Mouse (Mus musculus): ENCODE results near the gene Ank2. TPM values are rescaled to one million over a fixed set of nuclear protein-coding genes. Genes with fewer than 3 reads are reported as not detected.

The Ank2 gene
- polyA plus RNA-seq (2012; rRNA removed): 52.1 and 53.8 TPM in 2 replicates

DNA sequence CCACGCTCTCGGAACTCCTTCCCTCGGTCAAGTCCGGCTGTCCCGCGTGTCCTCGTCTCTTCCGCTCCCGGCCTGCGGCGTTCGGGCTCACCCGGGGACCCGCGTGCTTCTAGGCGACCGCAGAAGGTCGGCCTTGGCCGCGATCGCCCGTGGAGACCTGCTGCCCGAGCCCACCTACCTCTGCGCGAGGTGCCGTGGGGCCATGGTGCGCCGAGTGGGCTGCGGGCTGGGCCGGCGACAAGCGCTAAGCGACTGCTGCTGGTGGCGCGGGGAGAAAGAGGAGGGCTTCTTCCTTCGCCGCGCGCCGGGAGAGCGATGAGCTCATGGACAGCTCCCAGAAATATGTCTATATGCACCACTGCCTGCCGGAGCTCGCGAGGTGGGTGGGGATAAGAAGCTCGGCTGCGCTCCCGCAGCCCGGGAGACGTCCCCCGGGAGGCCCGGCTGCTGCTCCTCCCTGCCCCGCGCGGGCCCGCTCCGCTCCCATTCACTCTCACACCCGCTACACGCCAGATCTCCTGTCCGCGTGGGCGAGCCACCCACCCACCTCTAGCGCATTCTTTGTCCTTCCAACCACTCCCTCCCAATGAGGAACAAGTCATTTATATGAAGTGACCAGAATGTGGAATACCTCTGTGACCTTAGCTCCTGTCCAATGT lies at the start of gene Ank2:
TSS of gene Ank2 (minus strand) at position 609 of the 659 bp plus-strand sequence.
- TF ChIP-seq POLR2A (IDR thresholded peaks at IDR 0.05; ENCODE audit: control insufficient read depth, low read depth, low read length) (0 out of 2 replicates have a peak, but pooled peaks have one; percentile 17), CTCF (IDR thresholded peaks at IDR 0.05; ENCODE audit: control insufficient read depth, insufficient read depth, insufficient replicate concordance, low read depth, low read length) (no peak)
- H3K4me3 ChIP-seq (ENCODE audit: control insufficient read depth, low read depth, low read length): peak within 1 kb of the TSS; percentile 71
- peaks cover 9% of the 10 kb centered on the region for H3K4me1 ChIP-seq (ENCODE audit: control insufficient read depth, insufficient read depth, low read length)
- H3K27ac ChIP-seq (ENCODE audit: control insufficient read depth, insufficient read depth, low read depth, low read length): no peak within 1 kb of the TSS
- H3K27me3 ChIP-seq (ENCODE audit: control insufficient read depth, insufficient read depth, low read length): no peaks in the 10 kb centered on the region
- H3K36me3 ChIP-seq (ENCODE audit: control insufficient read depth, insufficient read depth, low read length): no peaks in the 10 kb centered on the region

DNA sequence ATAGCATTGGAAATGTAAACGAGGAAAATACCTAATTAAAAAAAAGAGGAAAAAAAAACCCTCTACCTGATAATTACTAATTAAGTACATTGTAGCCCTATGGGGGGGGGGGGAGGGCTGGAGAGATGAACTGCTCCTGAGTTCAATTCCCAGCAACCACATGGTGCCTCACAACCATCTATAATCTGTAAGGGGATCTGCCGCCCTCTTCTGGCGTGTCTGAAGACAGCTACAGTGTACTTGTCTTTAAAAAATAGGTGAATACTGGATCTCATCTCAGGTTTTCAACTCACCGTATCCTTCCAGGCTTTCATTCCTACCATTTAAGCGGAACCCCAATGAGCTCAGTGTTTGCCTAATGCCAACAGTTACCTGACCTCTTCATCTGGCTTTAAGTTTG lies 48.7 kb upstream of the Ank2 start:
- Histone ChIP-seq H3K36me3 (ENCODE audit: control insufficient read depth, insufficient read depth, low read length) (no peaks in the 10 kb centered on the region; the same call in 1 of the 2 replicates), H3K4me3 (ENCODE audit: control insufficient read depth, low read depth, low read length) (no peak overlapping the region), H3K4me1 (ENCODE audit: control insufficient read depth, insufficient read depth, low read length) (no peaks in the 10 kb centered on the region), H3K27me3 (ENCODE audit: control insufficient read depth, insufficient read depth, low read length) (no peaks in the 10 kb centered on the region), H3K27ac (ENCODE audit: control insufficient read depth, insufficient read depth, low read depth, low read length) (no peak overlapping the region)
- no peak for TF ChIP-seq CTCF (IDR thresholded peaks at IDR 0.05; ENCODE audit: control insufficient read depth, insufficient read depth, insufficient replicate concordance, low read depth, low read length)
- no peak for TF ChIP-seq POLR2A (IDR thresholded peaks at IDR 0.05; ENCODE audit: control insufficient read depth, low read depth, low read length)

DNA sequence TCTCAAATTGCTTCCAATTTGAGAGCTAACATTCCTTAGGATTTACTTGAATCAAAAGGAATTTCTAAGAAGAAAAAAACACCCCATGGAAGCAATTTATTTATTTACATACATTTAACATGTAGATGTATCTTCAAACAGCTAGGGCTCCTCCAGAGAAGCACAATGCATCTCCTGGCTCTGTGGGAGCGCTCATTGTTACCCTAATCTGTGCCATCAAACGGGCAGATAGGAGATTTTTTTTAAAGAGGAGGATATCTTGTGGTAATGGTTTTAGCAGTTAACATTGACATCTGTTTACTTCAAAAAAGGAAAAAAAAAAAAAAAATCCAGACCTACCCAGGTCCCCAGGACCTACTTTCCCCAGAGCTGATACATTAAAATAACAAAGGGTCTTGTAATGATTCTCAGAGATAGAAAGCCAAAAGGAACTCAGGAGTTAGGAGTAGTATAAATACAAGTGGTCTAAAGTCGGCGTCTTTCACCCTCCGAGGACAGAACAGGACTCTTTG lies 45.5 kb upstream of the Ank2 start:
- no peak for TF ChIP-seq POLR2A (IDR thresholded peaks at IDR 0.05; ENCODE audit: control insufficient read depth, low read depth, low read length)
- TF ChIP-seq CTCF (IDR thresholded peaks at IDR 0.05; ENCODE audit: control insufficient read depth, insufficient read depth, insufficient replicate concordance, low read depth, low read length): no peak
- Histone ChIP-seq H3K27ac (ENCODE audit: control insufficient read depth, insufficient read depth, low read depth, low read length) (no peak overlapping the region), H3K27me3 (ENCODE audit: control insufficient read depth, insufficient read depth, low read length) (no peaks in the 10 kb centered on the region), H3K4me1 (ENCODE audit: control insufficient read depth, insufficient read depth, low read length) (no peaks in the 10 kb centered on the region), H3K4me3 (ENCODE audit: control insufficient read depth, low read depth, low read length) (no peak overlapping the region), H3K36me3 (ENCODE audit: control insufficient read depth, insufficient read depth, low read length) (no peaks in the 10 kb centered on the region; the same call in 1 of the 2 replicates)

DNA sequence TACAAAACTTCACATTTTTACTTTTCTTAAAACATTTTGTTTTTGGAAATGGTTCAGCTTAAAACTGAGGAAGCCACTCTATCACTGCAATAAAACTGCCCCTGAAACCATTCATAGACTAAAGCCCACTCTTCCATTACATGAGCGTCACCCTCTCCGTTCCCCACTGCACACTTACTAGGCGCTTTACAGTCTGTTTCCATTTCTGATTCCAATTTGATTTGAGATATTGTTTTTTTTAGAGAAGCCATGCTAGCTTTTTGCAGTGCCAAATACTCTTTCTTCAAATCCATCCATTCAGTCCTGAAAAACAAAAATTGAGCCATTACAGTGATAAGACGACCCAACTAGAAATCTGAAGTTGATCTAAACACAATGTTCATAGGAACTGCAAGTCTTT lies 44.8 kb upstream of the Ank2 start:
- TF ChIP-seq POLR2A (IDR thresholded peaks at IDR 0.05; ENCODE audit: control insufficient read depth, low read depth, low read length) (no peak), CTCF (IDR thresholded peaks at IDR 0.05; ENCODE audit: control insufficient read depth, insufficient read depth, insufficient replicate concordance, low read depth, low read length) (no peak)
- Histone ChIP-seq H3K4me1 (ENCODE audit: control insufficient read depth, insufficient read depth, low read length) (no peaks in the 10 kb centered on the region), H3K27me3 (ENCODE audit: control insufficient read depth, insufficient read depth, low read length) (no peaks in the 10 kb centered on the region), H3K4me3 (ENCODE audit: control insufficient read depth, low read depth, low read length) (no peak overlapping the region), H3K36me3 (ENCODE audit: control insufficient read depth, insufficient read depth, low read length) (no peaks in the 10 kb centered on the region; the same call in 1 of the 2 replicates), H3K27ac (ENCODE audit: control insufficient read depth, insufficient read depth, low read depth, low read length) (no peak overlapping the region)

DNA sequence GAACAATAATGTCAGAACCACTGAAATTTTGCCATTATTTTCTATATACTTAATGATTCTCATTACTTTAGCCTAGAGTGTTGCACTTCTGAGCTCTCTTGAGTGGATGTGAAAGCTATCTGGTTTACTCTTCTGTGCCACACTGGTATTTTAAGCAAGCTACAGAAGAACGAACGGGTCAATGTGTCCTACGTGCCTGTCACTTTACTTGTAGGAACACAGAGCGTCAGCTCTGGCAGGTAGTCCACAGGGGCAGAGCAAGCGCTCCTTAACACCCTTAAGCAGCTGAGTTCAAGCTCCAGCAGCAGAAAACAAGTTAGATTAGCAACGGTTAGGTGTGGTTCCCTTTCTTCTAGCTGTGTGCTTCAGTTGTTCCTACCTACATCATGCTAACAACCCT lies 40.0 kb upstream of the Ank2 start:
- H3K27ac ChIP-seq (ENCODE audit: control insufficient read depth, insufficient read depth, low read depth, low read length): no peak overlapping the region
- no peaks in the 10 kb centered on the region; the same call in 1 of the 2 replicates for H3K36me3 ChIP-seq (ENCODE audit: control insufficient read depth, insufficient read depth, low read length)
- H3K4me3 ChIP-seq (ENCODE audit: control insufficient read depth, low read depth, low read length): no peak overlapping the region
- H3K4me1 ChIP-seq (ENCODE audit: control insufficient read depth, insufficient read depth, low read length): no peaks in the 10 kb centered on the region
- H3K27me3 ChIP-seq (ENCODE audit: control insufficient read depth, insufficient read depth, low read length): no peaks in the 10 kb centered on the region
- TF ChIP-seq POLR2A (IDR thresholded peaks at IDR 0.05; ENCODE audit: control insufficient read depth, low read depth, low read length) (no peak), CTCF (IDR thresholded peaks at IDR 0.05; ENCODE audit: control insufficient read depth, insufficient read depth, insufficient replicate concordance, low read depth, low read length) (no peak)

DNA sequence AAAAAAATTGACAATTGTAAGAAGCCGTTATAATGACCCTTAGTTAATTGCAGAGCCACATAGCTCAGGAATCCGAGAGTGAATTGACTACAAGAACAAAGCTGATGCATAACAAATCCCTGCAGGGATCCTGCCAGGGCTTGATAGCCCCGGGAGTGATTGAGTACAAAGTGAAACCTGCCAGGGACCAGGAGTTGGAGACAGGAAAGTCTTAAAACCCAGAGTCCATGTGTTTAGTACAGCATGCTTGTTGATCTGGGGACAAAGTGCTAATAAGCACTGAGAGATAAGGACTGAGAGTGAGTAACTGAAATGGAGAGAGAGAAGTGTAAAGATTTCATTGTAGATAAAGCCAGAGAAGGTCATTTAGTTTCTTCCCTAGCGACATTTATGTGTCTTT lies 31.1 kb upstream of the Ank2 start:
- H3K36me3 ChIP-seq (ENCODE audit: control insufficient read depth, insufficient read depth, low read length): no peaks in the 10 kb centered on the region
- H3K4me3 ChIP-seq (ENCODE audit: control insufficient read depth, low read depth, low read length): no peak overlapping the region
- no peak for TF ChIP-seq CTCF (IDR thresholded peaks at IDR 0.05; ENCODE audit: control insufficient read depth, insufficient read depth, insufficient replicate concordance, low read depth, low read length)
- H3K4me1 ChIP-seq (ENCODE audit: control insufficient read depth, insufficient read depth, low read length): no peaks in the 10 kb centered on the region
- no peaks in the 10 kb centered on the region for H3K27me3 ChIP-seq (ENCODE audit: control insufficient read depth, insufficient read depth, low read length)
- H3K27ac ChIP-seq (ENCODE audit: control insufficient read depth, insufficient read depth, low read depth, low read length): no peak overlapping the region

DNA sequence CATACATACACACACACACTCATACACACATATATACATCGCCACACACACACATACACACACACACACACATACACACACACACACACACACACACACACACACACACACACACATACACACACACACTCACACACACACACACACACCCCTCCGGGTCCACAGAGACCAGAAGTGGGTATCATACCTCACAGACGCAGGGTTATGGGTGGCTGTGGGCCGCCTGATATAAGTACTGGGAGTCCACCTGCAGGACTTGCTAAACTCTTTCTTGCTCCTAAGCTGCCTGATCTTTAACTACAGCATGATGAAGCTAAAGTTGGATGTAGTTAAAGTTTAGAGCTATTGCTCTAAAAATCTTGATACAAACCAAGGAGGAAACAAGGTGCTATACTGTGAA lies 30.7 kb upstream of the Ank2 start:
- no peaks in the 10 kb centered on the region for H3K36me3 ChIP-seq (ENCODE audit: control insufficient read depth, insufficient read depth, low read length)
- no peak overlapping the region for H3K27ac ChIP-seq (ENCODE audit: control insufficient read depth, insufficient read depth, low read depth, low read length)
- H3K4me1 ChIP-seq (ENCODE audit: control insufficient read depth, insufficient read depth, low read length): no peaks in the 10 kb centered on the region
- TF ChIP-seq CTCF (IDR thresholded peaks at IDR 0.05; ENCODE audit: control insufficient read depth, insufficient read depth, insufficient replicate concordance, low read depth, low read length) (no peak), POLR2A (IDR thresholded peaks at IDR 0.05; ENCODE audit: control insufficient read depth, low read depth, low read length) (no peak)
- H3K27me3 ChIP-seq (ENCODE audit: control insufficient read depth, insufficient read depth, low read length): no peaks in the 10 kb centered on the region
- H3K4me3 ChIP-seq (ENCODE audit: control insufficient read depth, low read depth, low read length): no peak overlapping the region
